Mouse (Mus musculus): ENCODE measurements around the gene Dmrt2. TPM values are rescaled to one million over a fixed set of nuclear protein-coding genes. Genes with fewer than 3 reads are reported as not detected.

The Dmrt2 gene
- polyA plus RNA-seq, 1 experiment, result 13.5 TPM

GRCm38 (mm10) chr19:25670571-25671285, 1.5 kb upstream of the Dmrt2 start:
- H3K27ac ChIP-seq (replicated peaks; ENCODE audit: low read depth, low read length), result no peak overlapping the region
- H3K4me1 ChIP-seq (ENCODE audit: control insufficient read depth, insufficient read depth, insufficient read length, low read length), result no peaks in the 10 kb centered on the region
- no peak overlapping the region for H3K4me3 ChIP-seq (ENCODE audit: insufficient read depth, low read depth, low read length)

- Histone ChIP-seq H3K4me3 (ENCODE audit: insufficient read depth, low read depth, low read length) (peak overlapping the region; percentile 53), H3K27ac (replicated peaks; ENCODE audit: low read depth, low read length) (peak overlapping the region; percentile 30; the same call in 1 of the 2 replicates), H3K4me1 (ENCODE audit: control insufficient read depth, insufficient read depth, insufficient read length, low read length) (no peaks in the 10 kb centered on the region)
These were observed 530 bp upstream of the Dmrt2 start for GRCm38 (mm10) chr19:25671681-25672080.

GRCm38 (mm10) chr19:25673224-25674055, 1.2 kb downstream of the Dmrt2 start:
- Histone ChIP-seq H3K4me3 (ENCODE audit: insufficient read depth, low read depth, low read length) (peak overlapping the region; percentile 69), H3K27ac (replicated peaks; ENCODE audit: low read depth, low read length) (peak overlapping the region; percentile 85), H3K4me1 (ENCODE audit: control insufficient read depth, insufficient read depth, insufficient read length, low read length) (no peaks in the 10 kb centered on the region)

- peak overlapping the region; percentile 69 for H3K4me3 ChIP-seq (ENCODE audit: insufficient read depth, low read depth, low read length)
- H3K27ac ChIP-seq (replicated peaks; ENCODE audit: low read depth, low read length), result peak overlapping the region; percentile 85
- no peaks in the 10 kb centered on the region for H3K4me1 ChIP-seq (ENCODE audit: control insufficient read depth, insufficient read depth, insufficient read length, low read length)
These were observed 1.8 kb downstream of the Dmrt2 start for GRCm38 (mm10) chr19:25674056-25674420.

- Histone ChIP-seq H3K4me1 (ENCODE audit: control insufficient read depth, insufficient read depth, insufficient read length, low read length) (no peaks in the 10 kb centered on the region), H3K27ac (replicated peaks; ENCODE audit: low read depth, low read length) (peak overlapping the region; percentile 23; the same call in 1 of the 2 replicates), H3K4me3 (ENCODE audit: insufficient read depth, low read depth, low read length) (peak overlapping the region; percentile 69)
These were observed 2.5 kb downstream of the Dmrt2 start for GRCm38 (mm10) chr19:25674744-25675143.

GRCm38 (mm10) chr19:25675866-25676440, 3.7 kb downstream of the Dmrt2 start:
- Histone ChIP-seq H3K4me3 (ENCODE audit: insufficient read depth, low read depth, low read length) (no peak overlapping the region), H3K27ac (replicated peaks; ENCODE audit: low read depth, low read length) (no peak overlapping the region)

GRCm38 (mm10) chr19:25698850-25699249, 26.6 kb downstream of the Dmrt2 start:
- Histone ChIP-seq H3K27ac (replicated peaks; ENCODE audit: low read depth, low read length) (no peak overlapping the region), H3K4me1 (ENCODE audit: control insufficient read depth, insufficient read depth, insufficient read length, low read length) (no peaks in the 10 kb centered on the region), H3K4me3 (ENCODE audit: insufficient read depth, low read depth, low read length) (no peak overlapping the region)

More at GRCm38 (mm10) chr19:25675866-25676440, 3.7 kb downstream of the Dmrt2 start:
- no peaks in the 10 kb centered on the region for H3K4me1 ChIP-seq (ENCODE audit: control insufficient read depth, insufficient read depth, insufficient read length, low read length)

GRCm38 (mm10) chr19:25713382-25713781, 41.2 kb downstream of the Dmrt2 start:
- no peak overlapping the region for H3K27ac ChIP-seq (replicated peaks; ENCODE audit: low read depth, low read length)
- H3K4me3 ChIP-seq (ENCODE audit: insufficient read depth, low read depth, low read length), result no peak overlapping the region
- H3K4me1 ChIP-seq (ENCODE audit: control insufficient read depth, insufficient read depth, insufficient read length, low read length), result no peaks in the 10 kb centered on the region

- Histone ChIP-seq H3K27ac (replicated peaks; ENCODE audit: low read depth, low read length) (no peak overlapping the region), H3K4me3 (ENCODE audit: insufficient read depth, low read depth, low read length) (no peak overlapping the region), H3K4me1 (ENCODE audit: control insufficient read depth, insufficient read depth, insufficient read length, low read length) (no peaks in the 10 kb centered on the region)
These were observed 42.7 kb downstream of the Dmrt2 start for GRCm38 (mm10) chr19:25714927-25715326.

GRCm38 (mm10) chr19:25722616-25723015, 50.4 kb downstream of the Dmrt2 start:
- Histone ChIP-seq H3K4me1 (ENCODE audit: control insufficient read depth, insufficient read depth, insufficient read length, low read length) (no peaks in the 10 kb centered on the region), H3K27ac (replicated peaks; ENCODE audit: low read depth, low read length) (no peak overlapping the region), H3K4me3 (ENCODE audit: insufficient read depth, low read depth, low read length) (no peak overlapping the region)

Other genes with a start within 250 kb of the Dmrt2 start
- not detected in 2 replicates for gene Dmrt1, start 166.8 kb upstream of the Dmrt2 start, polyA plus RNA-seq (2012; ENCODE audit: insufficient read depth, insufficient read length, missing spikeins)
- gene Dmrt3, start 62.1 kb upstream of the Dmrt2 start, polyA plus RNA-seq (2012; ENCODE audit: insufficient read depth, insufficient read length, missing spikeins), result not detected in 2 replicates

All from brown adipose tissue, adult 24 weeks (tissue).